Mouse (Mus musculus) heart, postnatal 0 days (tissue): Measurements from ENCODE around the gene Doc2g.

Experiments used
- CTCF ChIP-seq: IDR thresholded peaks from 2 replicates; pipeline ENCODE4 v1.5.1; 2016; ENCODE audit warnings: antibody characterized with exemption, control low read depth, low read depth
- EP300 ChIP-seq: IDR thresholded peaks from 2 replicates; pipeline ENCODE4 v1.6.1; 2016; ENCODE audit warnings: antibody characterized with exemption, low read depth

- peak; percentile 4; the same call in 1 of the 2 replicates for TF ChIP-seq CTCF
- TF ChIP-seq EP300 = no peak
These were observed 40.6 kb upstream of the Doc2g start for GRCm38 (mm10) chr19:3962469-3962868.
